8 mouse cellular contexts compared by ENCODE assay signal in the genomic region with DNA sequence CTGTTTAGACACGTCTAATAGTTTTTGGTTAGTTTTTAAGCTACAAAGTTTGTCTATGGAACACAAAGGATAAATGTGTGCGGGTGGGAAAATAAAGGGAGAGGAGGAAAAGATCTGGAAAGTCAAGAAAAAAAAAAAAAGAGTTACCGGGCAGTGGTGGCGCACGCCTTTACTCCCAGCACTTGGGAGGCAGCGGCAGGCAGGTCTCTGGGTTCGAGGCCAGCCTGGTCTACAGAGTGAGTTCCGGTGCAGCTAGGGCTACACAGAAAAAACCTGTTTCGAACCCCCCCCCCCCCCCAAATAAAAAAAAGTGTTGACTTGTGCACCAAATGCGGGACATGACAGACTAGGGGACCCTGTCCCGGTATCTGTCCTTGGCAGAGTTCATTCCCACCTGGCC. TPM values are rescaled to one million over a fixed set of nuclear protein-coding genes. Genes with fewer than 3 reads are reported as not detected.
DNase-seq lines count a peak whose midpoint lies in the region; ATAC-seq and TF ChIP-seq lines count a peak whose summit lies in the region.

No protein-coding gene starts in this region.

- no peak for DNase-seq in left cerebral cortex, adult 2 months (ENCODE audit: extremely low spot score in 1 of 2, low spot score in 2 of 2)
- no peak for DNase-seq in left cerebral cortex, adult 11 months (ENCODE audit: low spot score)
- no peak for DNase-seq in embryonic facial prominence, embryonic 14.5 days (ENCODE audit: low spot score)
- DNase-seq in right cerebral cortex, postnatal 14 days, result no peak
- DNase-seq in Muller cell, postnatal 12 days (ENCODE audit: inconsistent ontology term), result no peak
- DNase-seq in left cerebral cortex, adult 8-10 months (ENCODE audit: low spot score in 2 of 2), result no peak

- H3K27me3 ChIP-seq in embryonic facial prominence, embryonic 14.5 days (replicated peaks; ENCODE audit: control insufficient read depth, insufficient read depth, low read length), result no peaks in the 10 kb centered on the region
- H3K27me3 ChIP-seq in intestine, embryonic 16.5 days (replicated peaks; ENCODE audit: control insufficient read depth, insufficient read depth, low read length), result no peaks in the 10 kb centered on the region
- no peaks in the 10 kb centered on the region for H3K27me3 ChIP-seq in neural tube, embryonic 13.5 days

- H3K36me3 ChIP-seq in embryonic facial prominence, embryonic 14.5 days (ENCODE audit: control insufficient read depth, insufficient read depth, low read length), result no peaks in the 10 kb centered on the region
- 0 out of 2 replicates have a peak, but pooled peaks cover 3% of the 10 kb centered on the region for H3K36me3 ChIP-seq in intestine, embryonic 16.5 days (ENCODE audit: control insufficient read depth, insufficient read depth, low read length)
- H3K36me3 ChIP-seq in neural tube, embryonic 13.5 days, result no peaks in the 10 kb centered on the region

- H3K4me1 ChIP-seq in embryonic facial prominence, embryonic 14.5 days (ENCODE audit: control insufficient read depth, insufficient read depth, low read length), result peaks cover 11% of the 10 kb centered on the region
- peaks cover 14% of the 10 kb centered on the region for H3K4me1 ChIP-seq in intestine, embryonic 16.5 days (ENCODE audit: control insufficient read depth, insufficient read depth, low read length)
- peaks cover 39% of the 10 kb centered on the region for H3K4me1 ChIP-seq in neural tube, embryonic 13.5 days (replicated peaks)

- ATAC-seq in embryonic facial prominence, embryonic 14.5 days (ENCODE audit: low read depth), result no peak; the same call in 1 of the 2 replicates
- ATAC-seq in intestine, embryonic 16.5 days, result peak; percentile 37
- no peak; the same call in 1 of the 2 replicates for ATAC-seq in neural tube, embryonic 13.5 days (ENCODE audit: low read depth)

- peak overlapping the region; percentile 96 for H3K27ac ChIP-seq in left cerebral cortex, adult 2 months
- H3K27ac ChIP-seq in embryonic facial prominence, embryonic 14.5 days (replicated peaks; ENCODE audit: low read depth, low read length), result peak overlapping the region; percentile 97
- H3K27ac ChIP-seq in intestine, embryonic 16.5 days (ENCODE audit: low read length), result no peak overlapping the region
- H3K27ac ChIP-seq in neural tube, embryonic 13.5 days (replicated peaks), result peak overlapping the region; percentile 83

- H3K4me3 ChIP-seq in left cerebral cortex, adult 2 months, result peak overlapping the region; percentile 83
- H3K4me3 ChIP-seq in embryonic facial prominence, embryonic 14.5 days (ENCODE audit: low read depth, low read length), result peak overlapping the region; percentile 79
- H3K4me3 ChIP-seq in intestine, embryonic 16.5 days (ENCODE audit: low read length), result peak overlapping the region; percentile 85
- peak overlapping the region; percentile 92 for H3K4me3 ChIP-seq in neural tube, embryonic 13.5 days

- no peaks in the 10 kb centered on the region for H3K9me3 ChIP-seq in embryonic facial prominence, embryonic 14.5 days (ENCODE audit: control insufficient read depth, low read length)
- H3K9me3 ChIP-seq in intestine, embryonic 16.5 days (ENCODE audit: control insufficient read depth, low read length), result no peaks in the 10 kb centered on the region
- no peaks in the 10 kb centered on the region for H3K9me3 ChIP-seq in neural tube, embryonic 13.5 days

- no peak for TF ChIP-seq CTCF in left cerebral cortex, adult 2 months (IDR thresholded peaks at IDR 0.05)

- intact Hi-C loops in left cerebral cortex, adult 2 months (cut with DNase I), result loop anchor here (2.0 to 5.0 kb wide), 2 partner anchors 32 to 96 kb away; no protein-coding TSS in a partner anchor

- H3K9ac ChIP-seq in embryonic facial prominence, embryonic 14.5 days (ENCODE audit: low read depth, low read length), result peak overlapping the region; percentile 95
- H3K9ac ChIP-seq in intestine, embryonic 16.5 days (ENCODE audit: low read depth, low read length), result 0 out of 2 replicates have a peak overlapping the region, but pooled peaks have one; percentile 33
- peak overlapping the region; percentile 48 for H3K9ac ChIP-seq in neural tube, embryonic 13.5 days

- H3K4me2 ChIP-seq in embryonic facial prominence, embryonic 14.5 days (ENCODE audit: low read depth, low read length), result peak overlapping the region; percentile 77
- peak overlapping the region; percentile 47 for H3K4me2 ChIP-seq in intestine, embryonic 16.5 days (ENCODE audit: low read depth, low read length)
- H3K4me2 ChIP-seq in neural tube, embryonic 13.5 days, result peak overlapping the region; percentile 56

- WGBS in embryonic facial prominence, embryonic 14.5 days, result 22% methylated on average over 9 of the region's 11 CpGs
- WGBS in intestine, embryonic 16.5 days, result 39% methylated on average over 11 of the region's 11 CpGs
- WGBS in neural tube, embryonic 13.5 days, result 39% methylated on average over 11 of the region's 11 CpGs

RNA-seq across cellular contexts. Expression of gene Nsmce3, which starts 0.5 kb away (rescaled TPM):
- 10 to 100 TPM; 12.2 to 13.1 TPM for total RNA-seq in left cerebral cortex, adult 2 months (2021)
- polyA plus RNA-seq in embryonic facial prominence, embryonic 14.5 days (2014; fragmentation: Nextera tagmentation; extraction: Ambion mirVana), result 11.4 and 12.0 TPM in 2 replicates
- polyA plus RNA-seq in intestine, embryonic 16.5 days (2015; fragmentation: Nextera tagmentation; extraction: Ambion mirVana), result 10.0 and 10.4 TPM in 2 replicates
- polyA plus RNA-seq in neural tube, embryonic 13.5 days (2015; fragmentation: Nextera tagmentation; extraction: Ambion mirVana), result 9.7 and 10.4 TPM in 2 replicates
- total RNA-seq in left cerebral cortex, adult 8-10 months (2022), result 10 to 100 TPM; 10.9 to 12.4 (median 11.6) TPM

Comparison
In these comparisons a context has a peak if more than half of its experiments do, and no peak if none do; other contexts are left out.
1. H3K9ac ChIP-seq: peak in every context shown above with its lines; median percentile 95 in embryonic facial prominence, embryonic 14.5 days; 48 in neural tube, embryonic 13.5 days; 33 in intestine, embryonic 16.5 days.